Mouse (Mus musculus): ENCODE measurements around the gene Dag1. TPM values are rescaled to one million over a fixed set of nuclear protein-coding genes. Genes with fewer than 3 reads are reported as not detected.
"Not testable (repeated sequence)": the region's sequence is repeated elsewhere in the genome, so short reads cannot be mapped to it uniquely, and the experiment has no call there.

Dag1 gene
- polyA plus RNA-seq, 1 experiment = 116 TPM

- H3K4me3 ChIP-seq (ENCODE audit: low read depth, low read length) = no peak overlapping the region
- no peaks in the 10 kb centered on the region for H3K9me3 ChIP-seq (replicated peaks; ENCODE audit: control insufficient read depth, insufficient read depth, low read length, poor library complexity, severe bottlenecking)
- H3K4me1 ChIP-seq (ENCODE audit: control insufficient read depth, insufficient read depth, low read length) = peaks cover 2% of the 10 kb centered on the region
- no peaks in the 10 kb centered on the region for H3K27me3 ChIP-seq (ENCODE audit: control insufficient read depth, insufficient read depth, low read length, poor library complexity, severe bottlenecking)
- no peak overlapping the region for H3K9ac ChIP-seq (ENCODE audit: low read depth, poor library complexity, severe bottlenecking)
- no peak overlapping the region for H3K27ac ChIP-seq (ENCODE audit: insufficient read depth, low read length)
- peaks cover 12% of the 10 kb centered on the region for H3K36me3 ChIP-seq (ENCODE audit: control insufficient read depth, insufficient read depth, low read length, poor library complexity, severe bottlenecking)
- peak; percentile 20 for TF ChIP-seq CTCF (IDR thresholded peaks at IDR 0.05; ENCODE audit: low read depth, low read length)
- no peak for TF ChIP-seq POLR2A (IDR thresholded peaks at IDR 0.05; ENCODE audit: insufficient read depth, low read length)
Observed at GRCm38 (mm10) chr9:108203015-108203414, 60.7 kb downstream of the Dag1 start.

GRCm38 (mm10) chr9:108202169-108202568 lies 61.6 kb downstream of the Dag1 start:
- Histone ChIP-seq H3K36me3 (ENCODE audit: control insufficient read depth, insufficient read depth, low read length, poor library complexity, severe bottlenecking) (peaks cover 5% of the 10 kb centered on the region; the same call in 1 of the 2 replicates), H3K27me3 (ENCODE audit: control insufficient read depth, insufficient read depth, low read length, poor library complexity, severe bottlenecking) (no peaks in the 10 kb centered on the region), H3K4me1 (ENCODE audit: control insufficient read depth, insufficient read depth, low read length) (peaks cover 2% of the 10 kb centered on the region), H3K9me3 (replicated peaks; ENCODE audit: control insufficient read depth, insufficient read depth, low read length, poor library complexity, severe bottlenecking) (no peaks in the 10 kb centered on the region), H3K27ac (ENCODE audit: insufficient read depth, low read length) (no peak overlapping the region), H3K4me3 (ENCODE audit: low read depth, low read length) (no peak overlapping the region), H3K9ac (ENCODE audit: low read depth, poor library complexity, severe bottlenecking) (no peak overlapping the region)
- TF ChIP-seq EP300 (IDR thresholded peaks at IDR 0.05; ENCODE audit: insufficient read depth, low read depth, low read length) (no peak), CTCF (IDR thresholded peaks at IDR 0.05; ENCODE audit: low read depth, low read length) (peak; percentile 18), POLR2A (IDR thresholded peaks at IDR 0.05; ENCODE audit: insufficient read depth, low read length) (no peak)

- Histone ChIP-seq H3K9ac (ENCODE audit: low read depth, poor library complexity, severe bottlenecking) (no peak overlapping the region), H3K9me3 (replicated peaks; ENCODE audit: control insufficient read depth, insufficient read depth, low read length, poor library complexity, severe bottlenecking) (no peaks in the 10 kb centered on the region), H3K4me3 (ENCODE audit: low read depth, low read length) (no peak overlapping the region), H3K36me3 (ENCODE audit: control insufficient read depth, insufficient read depth, low read length, poor library complexity, severe bottlenecking) (no peaks in the 10 kb centered on the region), H3K27me3 (ENCODE audit: control insufficient read depth, insufficient read depth, low read length, poor library complexity, severe bottlenecking) (no peaks in the 10 kb centered on the region), H3K27ac (ENCODE audit: insufficient read depth, low read length) (no peak overlapping the region), H3K4me1 (ENCODE audit: control insufficient read depth, insufficient read depth, low read length) (peaks cover 2% of the 10 kb centered on the region)
- TF ChIP-seq POLR2A (IDR thresholded peaks at IDR 0.05; ENCODE audit: insufficient read depth, low read length) (no peak), EP300 (IDR thresholded peaks at IDR 0.05; ENCODE audit: insufficient read depth, low read depth, low read length) (peak; percentile 57), CTCF (IDR thresholded peaks at IDR 0.05; ENCODE audit: low read depth, low read length) (peak; percentile 82)
Observed at GRCm38 (mm10) chr9:108201160-108201559, 62.6 kb downstream of the Dag1 start.

GRCm38 (mm10) chr9:108198621-108199020 lies 65.1 kb downstream of the Dag1 start:
- Histone ChIP-seq H3K27me3 (ENCODE audit: control insufficient read depth, insufficient read depth, low read length, poor library complexity, severe bottlenecking) (no peaks in the 10 kb centered on the region), H3K9me3 (replicated peaks; ENCODE audit: control insufficient read depth, insufficient read depth, low read length, poor library complexity, severe bottlenecking) (no peaks in the 10 kb centered on the region), H3K27ac (ENCODE audit: insufficient read depth, low read length) (no peak overlapping the region), H3K4me3 (ENCODE audit: low read depth, low read length) (no peak overlapping the region), H3K4me1 (ENCODE audit: control insufficient read depth, insufficient read depth, low read length) (peaks cover 2% of the 10 kb centered on the region), H3K9ac (ENCODE audit: low read depth, poor library complexity, severe bottlenecking) (no peak overlapping the region), H3K36me3 (ENCODE audit: control insufficient read depth, insufficient read depth, low read length, poor library complexity, severe bottlenecking) (no peaks in the 10 kb centered on the region)
- TF ChIP-seq CTCF (IDR thresholded peaks at IDR 0.05; ENCODE audit: low read depth, low read length) = no peak
- no peak for TF ChIP-seq POLR2A (IDR thresholded peaks at IDR 0.05; ENCODE audit: insufficient read depth, low read length)
- no peak for TF ChIP-seq EP300 (IDR thresholded peaks at IDR 0.05; ENCODE audit: insufficient read depth, low read depth, low read length)

GRCm38 (mm10) chr9:108196920-108197677 lies 66.7 kb downstream of the Dag1 start:
- Histone ChIP-seq H3K27me3 (ENCODE audit: control insufficient read depth, insufficient read depth, low read length, poor library complexity, severe bottlenecking) (no peaks in the 10 kb centered on the region), H3K9ac (ENCODE audit: low read depth, poor library complexity, severe bottlenecking) (no peak overlapping the region), H3K4me3 (ENCODE audit: low read depth, low read length) (no peak overlapping the region), H3K4me1 (ENCODE audit: control insufficient read depth, insufficient read depth, low read length) (peaks cover 2% of the 10 kb centered on the region), H3K27ac (ENCODE audit: insufficient read depth, low read length) (no peak overlapping the region), H3K9me3 (replicated peaks; ENCODE audit: control insufficient read depth, insufficient read depth, low read length, poor library complexity, severe bottlenecking) (no peaks in the 10 kb centered on the region), H3K36me3 (ENCODE audit: control insufficient read depth, insufficient read depth, low read length, poor library complexity, severe bottlenecking) (no peaks in the 10 kb centered on the region)
- TF ChIP-seq EP300 (IDR thresholded peaks at IDR 0.05; ENCODE audit: insufficient read depth, low read depth, low read length) = no peak
- no peak for TF ChIP-seq CTCF (IDR thresholded peaks at IDR 0.05; ENCODE audit: low read depth, low read length)
- TF ChIP-seq POLR2A (IDR thresholded peaks at IDR 0.05; ENCODE audit: insufficient read depth, low read length) = no peak

GRCm38 (mm10) chr9:108196222-108196621 lies 67.5 kb downstream of the Dag1 start:
- H3K36me3 ChIP-seq (ENCODE audit: control insufficient read depth, insufficient read depth, low read length, poor library complexity, severe bottlenecking); H3K4me3 ChIP-seq (ENCODE audit: low read depth, low read length); H3K4me1 ChIP-seq (ENCODE audit: control insufficient read depth, insufficient read depth, low read length); H3K9ac ChIP-seq (ENCODE audit: low read depth, poor library complexity, severe bottlenecking); H3K27ac ChIP-seq (ENCODE audit: insufficient read depth, low read length); H3K9me3 ChIP-seq (replicated peaks; ENCODE audit: control insufficient read depth, insufficient read depth, low read length, poor library complexity, severe bottlenecking); H3K27me3 ChIP-seq (ENCODE audit: control insufficient read depth, insufficient read depth, low read length, poor library complexity, severe bottlenecking): not testable (repeated sequence)
